Mouse (Mus musculus): Measurements from ENCODE around the gene Hs6st3.
A peak's percentile ranks its signal among the peaks of the same experiment; 100 is the strongest.

The Hs6st3 gene

GRCm38 (mm10) chr14:119908032-119908675 is 770.0 kb downstream of the Hs6st3 start:
- DNase-seq (ENCODE audit: low spot score in 2 of 2): peak; percentile 5 to 15

GRCm38 (mm10) chr14:119914508-119914907 is 776.4 kb downstream of the Hs6st3 start:
- DNase-seq (ENCODE audit: low spot score in 2 of 2): no peak

- no peak for DNase-seq (ENCODE audit: low spot score in 2 of 2)
Measured at GRCm38 (mm10) chr14:119918281-119919034, 780.3 kb downstream of the Hs6st3 start.

- no peak for DNase-seq (ENCODE audit: low spot score in 2 of 2)
Measured at GRCm38 (mm10) chr14:119919177-119919576, 781.0 kb downstream of the Hs6st3 start.

Measured in frontal cortex, postnatal 14 days (tissue).